Mouse (Mus musculus) lung, postnatal 0 days (tissue): Measurements from ENCODE around the gene Scel. TPM values are rescaled to one million over a fixed set of nuclear protein-coding genes. Genes with fewer than 3 reads are reported as not detected.

ENCODE experiments used
- ATAC-seq: fragments of 200-750 bp; cut with Nextera tagmentation; 2 replicates; pipeline ENCODE4 v1.8.0; 2017; ENCODE audit warnings: moderate library complexity
- DNase-seq: peaks from one replicate; pipeline ENCODE4 v3.0.0-alpha.2; 2016; ENCODE audit warnings: low spot score
- H3K27ac ChIP-seq: fragments of 300-500 bp; sonication (generic); 2 replicates; pipeline ENCODE4 v1.5.1; 2014; ENCODE audit warnings: antibody characterized with exemption, mild to moderate bottlenecking, low read length, mixed read lengths
- H3K27me3 ChIP-seq: fragments of 300-500 bp; sonication (generic); replicated peaks from 2 replicates; pipeline ENCODE4 v1.6.1; 2014; ENCODE audit warnings: low read length, mixed read lengths; ENCODE audit not compliant: insufficient read depth
- H3K36me3 ChIP-seq: fragments of 300-500 bp; sonication (generic); 2 replicates; pipeline ENCODE4 v1.6.1; 2014; ENCODE audit warnings: low read length, mixed read lengths; ENCODE audit not compliant: insufficient read depth
- H3K4me1 ChIP-seq: fragments of 300-500 bp; sonication (generic); 2 replicates; pipeline ENCODE4 v1.6.1; 2014; ENCODE audit warnings: antibody characterized with exemption, low read depth, low read length, mixed read lengths; ENCODE audit not compliant: insufficient read depth
- H3K4me2 ChIP-seq: fragments of 300-500 bp; sonication (generic); replicated peaks from 2 replicates; pipeline ENCODE4 v1.6.1; 2014; ENCODE audit warnings: low read depth, mild to moderate bottlenecking, low read length, moderate library complexity, mixed read lengths
- H3K4me3 ChIP-seq: fragments of 300-500 bp; sonication (generic); 2 replicates; pipeline ENCODE4 v1.5.1; 2014; ENCODE audit warnings: low read depth, low read length
- H3K9ac ChIP-seq: fragments of 300-500 bp; sonication (generic); replicated peaks from 2 replicates; pipeline ENCODE4 v1.6.1; 2014; ENCODE audit warnings: low read depth, mild to moderate bottlenecking
- H3K9me3 ChIP-seq: fragments of 300-500 bp; sonication (generic); 2 replicates; pipeline ENCODE4 v1.6.1; 2016; ENCODE audit warnings: low read length, mixed read lengths
- CTCF ChIP-seq: IDR thresholded peaks from 2 replicates; pipeline ENCODE4 v1.5.1; 2016; ENCODE audit warnings: antibody characterized with exemption, mild to moderate bottlenecking
- EP300 ChIP-seq: IDR thresholded peaks from 2 replicates; pipeline ENCODE4 v1.6.1; 2016; ENCODE audit warnings: antibody characterized with exemption, mild to moderate bottlenecking, control low read depth
- WGBS: fragments of 180-500 bp; shearing (Covaris S2); extraction: QIAGEN DNeasy Blood & Tissue Kit; methylation state at CpG from one replicate; pipeline ENCODE4 v1.1.7; 2014; 5-methylcytosine and 5-hydroxymethylcytosine counted together
- polyA plus RNA-seq: library from polyadenylated mRNA; unstranded; fragments of >200 nt; fragmentation: Nextera tagmentation; extraction: Ambion mirVana; gene quantifications from 2 replicates; pipeline ENCODE4 v1.2.1, GENCODE M21; 2015

Scel gene
- polyA plus RNA-seq, 1 experiment from 2014 or later = 9.5 TPM

GRCm38 (mm10) chr14:103543304-103544079 is 30.4 kb downstream of the Scel start:
- Histone ChIP-seq H3K9me3 (no peaks in the 10 kb centered on the region), H3K27me3 (no peaks in the 10 kb centered on the region), H3K4me1 (no peaks in the 10 kb centered on the region), H3K36me3 (no peaks in the 10 kb centered on the region), H3K9ac (no peak overlapping the region), H3K4me2 (no peak overlapping the region), H3K4me3 (no peak overlapping the region), H3K27ac (no peak overlapping the region)
- TF ChIP-seq EP300 (no peak), CTCF (no peak)
- DNase-seq (no peak), ATAC-seq (no peak)
- 50% methylated on average over 4 of the region's 4 CpGs for WGBS

GRCm38 (mm10) chr14:103545734-103546133 is 32.6 kb downstream of the Scel start:
- Histone ChIP-seq H3K9ac (no peak overlapping the region), H3K4me3 (no peak overlapping the region), H3K27me3 (no peaks in the 10 kb centered on the region), H3K4me2 (no peak overlapping the region), H3K9me3 (no peaks in the 10 kb centered on the region), H3K27ac (no peak overlapping the region), H3K4me1 (no peaks in the 10 kb centered on the region), H3K36me3 (no peaks in the 10 kb centered on the region)
- ATAC-seq (no peak), DNase-seq (no peak)
- TF ChIP-seq CTCF (no peak), EP300 (no peak)
- WGBS = 38% methylated on average over 8 of the region's 8 CpGs

DNA sequence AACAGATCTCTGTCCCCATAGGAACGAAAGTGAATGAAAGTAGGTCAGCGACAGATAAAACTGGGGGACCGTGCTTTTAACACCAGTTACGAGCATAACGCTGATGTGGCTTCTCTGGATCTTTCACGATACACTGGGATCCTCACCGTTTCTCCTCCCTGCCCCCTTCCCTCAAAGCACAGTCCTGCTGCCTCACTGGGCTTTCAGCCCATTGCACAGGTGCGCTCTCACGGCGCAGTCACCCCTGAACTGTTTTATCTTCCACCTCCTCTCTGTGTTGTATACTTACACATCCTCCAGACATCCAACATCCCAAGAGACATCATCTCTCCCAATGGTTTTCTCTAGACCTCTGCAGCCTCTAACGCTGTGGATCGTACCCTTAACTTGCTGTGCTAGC is 33.1 kb downstream of the Scel start:
- no peaks in the 10 kb centered on the region for H3K9me3 ChIP-seq
- no peaks in the 10 kb centered on the region for H3K4me1 ChIP-seq
- no peak overlapping the region for H3K9ac ChIP-seq
- DNase-seq (no peak), ATAC-seq (no peak)
- H3K4me3 ChIP-seq = no peak overlapping the region
- no peak for TF ChIP-seq EP300
- WGBS = 67% methylated on average over 12 of the region's 12 CpGs
- H3K27me3 ChIP-seq = no peaks in the 10 kb centered on the region
- no peak overlapping the region for H3K4me2 ChIP-seq
- H3K27ac ChIP-seq = no peak overlapping the region
- H3K36me3 ChIP-seq = no peaks in the 10 kb centered on the region

GRCm38 (mm10) chr14:103548220-103548619 is 35.1 kb downstream of the Scel start:
- Histone ChIP-seq H3K9ac (no peak overlapping the region), H3K4me1 (no peaks in the 10 kb centered on the region), H3K27ac (no peak overlapping the region), H3K9me3 (no peaks in the 10 kb centered on the region), H3K27me3 (no peaks in the 10 kb centered on the region), H3K36me3 (no peaks in the 10 kb centered on the region), H3K4me2 (no peak overlapping the region), H3K4me3 (no peak overlapping the region)
- DNase-seq = no peak
- ATAC-seq = no peak
- WGBS = 76% methylated on average over 6 of the region's 6 CpGs
- no peak for TF ChIP-seq CTCF
- no peak for TF ChIP-seq EP300

GRCm38 (mm10) chr14:103550480-103550879 is 37.3 kb downstream of the Scel start:
- DNase-seq (peak; percentile 72), ATAC-seq (peak; percentile 67)
- no peaks in the 10 kb centered on the region for H3K4me1 ChIP-seq
- H3K27ac ChIP-seq = no peak overlapping the region
- 12% methylated on average over 8 of the region's 8 CpGs for WGBS
- no peaks in the 10 kb centered on the region for H3K36me3 ChIP-seq
- H3K4me3 ChIP-seq = no peak overlapping the region
- no peaks in the 10 kb centered on the region for H3K27me3 ChIP-seq
- TF ChIP-seq CTCF (peak; percentile 95), EP300 (no peak)
- no peak overlapping the region for H3K9ac ChIP-seq
- no peak overlapping the region for H3K4me2 ChIP-seq
- no peaks in the 10 kb centered on the region for H3K9me3 ChIP-seq

DNA sequence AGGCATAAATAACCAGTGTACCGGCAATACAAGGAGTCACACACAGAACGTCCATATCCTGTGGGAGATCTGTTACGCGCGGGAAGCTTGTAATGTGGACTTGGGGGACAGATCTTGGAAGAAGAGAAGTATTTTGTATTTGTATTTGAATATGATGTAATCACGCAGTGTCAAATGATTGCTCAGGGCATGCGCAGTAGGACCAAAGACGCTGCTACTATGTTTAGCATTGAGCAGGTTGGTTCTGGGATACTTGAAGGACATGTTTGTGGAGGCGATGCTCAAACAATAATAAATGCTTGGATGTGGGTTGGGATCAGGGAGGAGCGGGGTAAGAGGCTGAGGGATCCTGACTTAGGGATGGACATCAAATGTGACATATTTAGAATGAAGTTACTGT is 37.8 kb downstream of the Scel start:
- WGBS = 78% methylated on average over 10 of the region's 10 CpGs
- no peak for DNase-seq
- Histone ChIP-seq H3K27ac (no peak overlapping the region), H3K9me3 (no peaks in the 10 kb centered on the region), H3K4me2 (no peak overlapping the region), H3K4me1 (no peaks in the 10 kb centered on the region), H3K4me3 (no peak overlapping the region), H3K9ac (no peak overlapping the region), H3K36me3 (no peaks in the 10 kb centered on the region), H3K27me3 (no peaks in the 10 kb centered on the region)
- TF ChIP-seq EP300 (no peak), CTCF (no peak)
- ATAC-seq = no peak

DNA sequence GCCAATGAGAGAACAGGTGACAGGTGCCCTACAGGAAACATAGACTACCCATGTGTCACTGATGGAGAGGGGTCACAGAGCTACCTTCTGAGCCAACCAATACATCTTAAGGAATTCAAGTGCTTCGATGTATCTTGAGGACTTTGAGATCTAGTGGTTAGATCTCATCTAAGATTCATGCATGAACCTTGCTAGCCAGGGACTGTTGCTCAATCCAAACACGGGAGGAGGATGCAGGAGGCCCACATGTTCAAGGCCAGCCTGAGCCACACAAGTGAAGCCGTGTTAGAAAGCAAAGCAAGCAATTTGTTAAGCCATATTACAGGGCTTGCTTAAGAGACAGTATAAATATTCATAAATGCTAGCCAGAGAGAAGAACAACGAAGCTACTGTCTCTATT is 38.8 kb downstream of the Scel start:
- 71% methylated on average over 4 of the region's 4 CpGs for whole genome bisulfite sequencing
- H3K27me3 ChIP-seq = no peaks in the 10 kb centered on the region
- no peaks in the 10 kb centered on the region for H3K9me3 ChIP-seq
- no peak for ATAC-seq
- TF ChIP-seq CTCF (no peak), EP300 (no peak)
- no peaks in the 10 kb centered on the region for H3K36me3 ChIP-seq
- H3K4me3 ChIP-seq = no peak overlapping the region
- no peak overlapping the region for H3K9ac ChIP-seq
- DNase-seq = no peak
- no peak overlapping the region for H3K4me2 ChIP-seq
- no peaks in the 10 kb centered on the region for H3K4me1 ChIP-seq
- no peak overlapping the region for H3K27ac ChIP-seq
